Mouse (Mus musculus) CH12.LX (cell line): ENCODE measurements at regions not wholly inside any gene's neighbourhood (a gene's known extent, or its start where the extent isn't known, plus 50 kb on each side); places are given as distances from the start of the nearest gene placed in this dataset.
A peak's percentile ranks its signal among the peaks of the same experiment; 100 is the strongest.

ENCODE experiments used
- CTCF ChIP-seq, 2 experiments: IDR thresholded peaks in 1 of 2; conservative IDR thresholded peaks in 1 of 2; 2 replicates each; pipeline ENCODE4 v1.5.1; 2011 to 2012; ENCODE audit warnings: low read depth in 2 of 2, low read length in 2 of 2, improper control_type of control experiment in 1 of 2, inconsistent platforms in 1 of 2, mild to moderate bottlenecking in 1 of 2, moderate library complexity in 1 of 2
- E2F4 ChIP-seq: IDR thresholded peaks from 2 replicates; pipeline ENCODE4 v1.6.1; 2011; ENCODE audit warnings: low read depth, low read length, improper control_type of control experiment; ENCODE audit not compliant: insufficient replicate concordance
- EP300 ChIP-seq: IDR thresholded peaks from 2 replicates; pipeline ENCODE4 v1.6.1; 2011; ENCODE audit warnings: low read length, improper control_type of control experiment
- GABPA ChIP-seq: IDR thresholded peaks from 2 replicates; pipeline ENCODE4 v1.6.1; 2012; ENCODE audit warnings: low read depth, low read length, improper control_type of control experiment, inconsistent platforms; ENCODE audit not compliant: insufficient replicate concordance
- HCFC1 ChIP-seq: IDR thresholded peaks from 2 replicates; pipeline ENCODE4 v1.6.1; 2012; ENCODE audit warnings: low read depth, mild to moderate bottlenecking, inconsistent platforms, low read length, improper control_type of control experiment
- NRF1 ChIP-seq: IDR thresholded peaks from 2 replicates; pipeline ENCODE4 v1.6.1; 2014; ENCODE audit warnings: low read depth, mild to moderate bottlenecking, inconsistent platforms, low read length, improper control_type of control experiment, moderate library complexity
- PAX5 ChIP-seq: IDR thresholded peaks from 2 replicates; pipeline ENCODE4 v1.6.1; 2012; ENCODE audit warnings: low read length, inconsistent platforms, mixed read lengths
- POLR2A ChIP-seq: IDR thresholded peaks from 2 replicates; pipeline ENCODE4 v1.6.1; 2011; ENCODE audit warnings: low read depth, mild to moderate bottlenecking, improper control_type of control experiment, low read length
- POLR2AphosphoS2 ChIP-seq: IDR thresholded peaks from 2 replicates; pipeline ENCODE4 v1.6.1; 2011; ENCODE audit warnings: low read depth, low read length, improper control_type of control experiment
- SIN3A ChIP-seq: IDR thresholded peaks from 2 replicates; pipeline ENCODE4 v1.6.1; 2012; ENCODE audit warnings: low read length, improper control_type of control experiment, inconsistent platforms
- ZC3H11A ChIP-seq: IDR thresholded peaks from 2 replicates; pipeline ENCODE4 v1.6.1; 2012; ENCODE audit warnings: low read depth, mild to moderate bottlenecking, inconsistent platforms, low read length, improper control_type of control experiment
- ZKSCAN1 ChIP-seq: IDR thresholded peaks from 2 replicates; pipeline ENCODE4 v1.6.1; 2012; ENCODE audit warnings: low read depth, inconsistent platforms, low read length, improper control_type of control experiment, borderline replicate concordance

DNA sequence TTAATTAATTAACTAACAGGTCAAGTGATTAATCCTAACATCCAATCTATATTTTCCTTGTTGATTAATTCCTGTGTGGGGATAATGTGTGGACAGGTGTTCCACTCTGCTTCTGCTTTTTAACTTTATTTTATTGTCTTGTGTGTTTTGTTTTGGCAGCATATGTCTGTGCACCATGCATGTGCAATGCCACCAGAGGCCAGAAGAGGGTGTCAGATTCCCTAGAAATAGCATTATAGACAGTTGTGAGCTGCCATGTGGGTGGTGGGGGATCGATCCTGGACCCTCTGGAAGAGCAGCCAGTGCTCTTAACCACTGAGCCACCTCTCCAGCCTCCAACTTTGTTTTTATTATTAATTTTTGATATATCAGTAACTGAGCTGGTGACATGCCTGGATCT is 65.6 kb downstream of the En1 start:
- TF ChIP-seq SIN3A (no peak), POLR2A (no peak), CTCF (conservative IDR thresholded peaks at IDR 0.05 in 1 of 2, IDR thresholded peaks at IDR 0.05 in 1 of 2; ENCODE audit: low read depth in 2 of 2, low read length in 2 of 2) (peak; percentile 47 to 61), NRF1 (no peak), HCFC1 (no peak), EP300 (no peak), PAX5 (no peak), ZKSCAN1 (no peak), E2F4 (no peak), ZC3H11A (no peak), POLR2AphosphoS2 (no peak), GABPA (no peak)
